Mouse (Mus musculus): ENCODE data around the gene Eda2r.

GRCm38 (mm10) chrX:97368741-97369140, 8.3 kb downstream of the Eda2r start:
- no peak for TF ChIP-seq CTCF (IDR thresholded peaks at IDR 0.05; ENCODE audit: extremely low read depth, insufficient read length, insufficient replicate concordance, low read depth, low read length)
- no peak for TF ChIP-seq POLR2A (IDR thresholded peaks at IDR 0.05; ENCODE audit: low read depth, low read length)
